Mouse (Mus musculus): ENCODE results near the gene Eif4g1.
"Not testable (repeated sequence)": the region's sequence is repeated elsewhere in the genome, so short reads cannot be mapped to it uniquely, and the experiment has no call there.

Gene Eif4g1

GRCm38 (mm10) chr16:20668013-20668412, at the start of gene Eif4g1:
Gene Eif4g1, plus strand, starts transcription at chr16:20668313.
- not testable (repeated sequence) for DNase-seq (ENCODE audit: low spot score)

GRCm38 (mm10) chr16:20619541-20620398, 48.3 kb upstream of the Eif4g1 start:
- no peak for DNase-seq (ENCODE audit: low spot score)

DNA sequence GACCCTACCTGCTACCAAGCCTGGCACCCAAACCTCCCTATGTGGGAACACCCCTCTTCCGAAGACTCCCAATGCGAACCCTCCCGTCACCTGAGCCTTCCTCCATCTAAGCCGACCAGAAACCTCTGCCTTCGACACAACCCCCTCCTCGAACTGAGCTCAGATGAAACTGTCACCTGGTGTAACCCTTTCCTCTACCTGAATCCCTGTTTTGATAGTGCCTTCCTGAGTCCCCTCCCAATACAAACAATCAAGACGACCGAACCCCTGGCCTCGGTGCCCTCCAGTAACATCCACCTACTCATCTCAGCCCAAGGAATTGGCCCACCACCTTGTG, 47.7 kb upstream of the Eif4g1 start:
- DNase-seq (ENCODE audit: low spot score) = no peak

DNA sequence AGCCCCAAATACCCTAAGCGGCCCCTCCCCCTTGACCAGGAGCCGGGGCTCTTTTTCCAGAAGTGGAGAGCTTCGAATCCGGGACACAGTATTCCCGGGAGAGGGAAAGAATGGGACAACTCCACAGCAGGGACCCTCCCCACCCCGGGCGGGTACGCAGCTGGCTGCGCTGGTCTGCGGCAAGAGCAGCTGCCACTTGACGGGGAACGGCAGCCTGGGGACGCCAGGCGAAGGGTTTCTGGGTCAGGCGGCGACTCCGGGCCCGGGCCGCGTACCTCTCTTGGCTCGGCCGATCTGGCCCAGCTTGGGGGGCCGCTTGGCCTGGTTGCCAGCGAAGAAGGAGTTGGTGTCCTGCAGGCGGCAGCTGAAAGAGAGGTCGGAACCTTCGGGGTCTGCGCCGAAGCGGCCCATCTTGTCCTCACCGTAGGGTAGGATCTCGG, 47.3 kb upstream of the Eif4g1 start:
- no peak for DNase-seq (ENCODE audit: low spot score)

DNA sequence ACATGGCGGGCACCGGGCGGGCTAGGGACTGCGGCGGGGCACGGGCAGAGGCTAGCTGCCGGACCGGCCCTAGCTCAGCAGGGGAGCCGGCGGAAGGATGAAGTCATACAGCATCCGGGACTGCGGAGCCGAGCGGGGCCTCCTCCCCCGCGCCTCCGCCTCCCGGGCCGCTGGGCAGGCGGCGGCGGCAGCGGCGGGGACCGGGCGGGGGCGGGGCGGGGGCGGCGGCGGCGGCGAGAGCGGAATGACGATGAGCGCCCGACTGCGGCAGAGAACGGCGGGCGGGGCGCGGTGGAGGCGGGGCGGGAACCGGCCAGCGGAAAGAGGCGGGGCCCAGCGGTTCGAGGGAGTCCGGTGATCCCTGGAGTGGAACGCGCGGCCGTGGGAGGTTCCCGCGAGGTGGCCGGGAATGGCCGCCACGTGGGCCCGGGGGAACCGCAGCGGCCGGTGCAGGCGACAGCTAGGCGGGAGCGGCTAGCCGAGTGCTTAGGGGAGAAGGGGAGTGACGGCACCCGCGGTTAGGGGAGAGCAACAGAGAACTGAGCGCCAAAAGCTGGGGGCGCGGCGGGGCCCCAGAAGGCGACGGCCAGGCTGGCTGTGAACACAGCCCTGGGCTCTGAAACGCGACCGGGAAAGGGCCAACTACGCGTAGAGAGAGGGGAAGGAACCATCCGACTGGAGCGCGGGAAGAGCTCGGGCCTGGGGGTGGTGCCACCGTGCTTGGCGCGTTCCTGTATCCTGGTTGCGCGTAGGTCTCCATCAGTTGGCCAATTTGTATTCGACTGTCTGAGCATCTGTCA, 46.7 kb upstream of the Eif4g1 start, which contains the start of gene Camk2n2:
TSS of gene Camk2n2 (minus strand) at position 97 of the 800 bp plus-strand sequence.
- DNase-seq (ENCODE audit: low spot score) = no peak

- no peak for DNase-seq (ENCODE audit: low spot score)
Observed at GRCm38 (mm10) chr16:20621991-20622685, 46.0 kb upstream of the Eif4g1 start.

DNA sequence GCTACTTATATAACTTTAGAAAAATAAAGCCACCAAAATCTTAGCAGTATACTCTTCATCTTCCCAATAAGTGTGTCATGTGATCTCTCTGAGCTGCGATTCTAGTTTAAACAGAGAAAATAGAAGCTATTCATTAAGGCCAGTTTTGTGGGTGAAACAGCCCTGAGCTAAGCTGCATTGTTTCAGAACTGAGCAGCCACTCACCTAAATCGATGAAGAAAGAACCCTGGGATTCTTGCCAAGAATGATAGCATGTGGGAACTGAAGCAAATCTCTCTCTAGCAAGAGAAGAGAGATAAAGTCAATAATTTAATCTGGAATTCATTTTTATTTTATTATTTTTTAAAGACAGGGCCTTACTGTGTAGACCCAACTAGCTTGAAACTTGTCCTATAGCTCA, 44.9 kb upstream of the Eif4g1 start:
- no peak for DNase-seq (ENCODE audit: low spot score)

GRCm38 (mm10) chr16:20628871-20629391, 39.2 kb upstream of the Eif4g1 start:
- no peak for DNase-seq (ENCODE audit: low spot score)

DNA sequence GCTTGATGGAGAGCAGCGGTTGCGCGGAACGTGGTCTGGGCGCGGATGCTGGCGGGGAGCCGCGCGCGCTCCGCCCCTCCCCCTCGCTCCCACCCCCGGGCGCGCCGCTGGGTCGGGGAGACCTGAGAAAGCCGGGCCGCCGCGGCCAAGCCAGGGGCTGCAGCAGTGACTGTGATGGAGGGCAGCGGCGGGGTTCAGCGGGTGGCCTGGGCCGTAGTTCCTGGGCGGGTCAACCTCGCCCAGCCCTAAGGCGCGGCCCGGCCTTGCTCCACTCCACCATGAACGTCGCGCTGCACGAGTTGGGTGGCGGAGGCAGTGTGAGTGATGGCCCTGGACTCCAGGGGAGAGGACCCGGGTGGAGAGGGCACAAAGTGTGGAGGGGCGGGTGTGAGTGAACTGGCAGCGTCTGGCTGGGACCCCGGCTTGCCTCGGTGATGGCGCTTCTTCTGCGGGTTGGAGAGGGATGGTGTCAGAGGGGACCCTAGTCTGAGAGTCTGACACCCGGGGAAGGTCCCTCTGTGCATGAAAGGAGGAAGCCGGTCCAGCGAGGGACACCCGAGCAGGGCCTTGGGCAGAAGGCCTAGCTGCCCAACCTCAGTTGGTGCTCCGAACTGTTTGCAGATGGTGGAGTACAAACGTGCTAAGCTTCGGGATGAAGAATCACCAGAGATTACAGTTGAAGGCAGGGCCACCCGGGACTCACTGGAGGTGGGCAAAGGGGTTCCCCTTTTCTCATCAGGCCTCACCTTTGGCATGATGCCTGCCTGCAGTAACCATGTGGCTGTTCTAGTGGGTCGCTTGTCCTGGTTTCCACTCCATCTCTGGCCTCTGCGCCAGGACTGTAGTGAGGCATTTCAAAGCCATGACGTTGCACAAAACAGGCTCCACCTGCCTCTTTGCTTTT, 38.1 kb upstream of the Eif4g1 start, which contains the start of gene Ece2:
TSS of gene Ece2 (plus strand) at position 98 of the 904 bp plus-strand sequence.
- no peak for DNase-seq (ENCODE audit: low spot score)

GRCm38 (mm10) chr16:20637410-20637809, 30.7 kb upstream of the Eif4g1 start:
- no peak for DNase-seq (ENCODE audit: low spot score)

DNA sequence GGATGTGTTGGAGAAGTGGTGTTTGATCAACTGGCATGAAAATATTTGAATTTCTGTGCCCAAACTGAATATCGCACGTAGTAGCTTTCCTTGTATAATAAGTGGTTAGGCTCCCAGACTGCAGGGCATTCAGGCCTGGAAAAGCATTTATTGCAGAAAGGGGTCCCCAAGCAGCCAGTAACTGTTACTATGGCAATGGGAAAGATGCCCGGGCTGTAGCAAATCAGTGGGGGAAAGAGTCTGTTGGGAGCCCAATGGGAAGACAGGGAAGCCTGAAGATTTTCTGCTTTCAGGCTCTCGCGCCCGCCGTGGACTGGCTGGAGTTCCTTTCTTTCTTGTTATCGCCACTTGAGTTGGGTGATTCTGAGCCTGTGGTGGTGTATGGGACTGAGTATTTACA, 29.7 kb upstream of the Eif4g1 start:
- no peak for DNase-seq (ENCODE audit: low spot score)

GRCm38 (mm10) chr16:20642161-20642560, 26.0 kb upstream of the Eif4g1 start:
- DNase-seq (ENCODE audit: low spot score) = peak; percentile 47

- DNase-seq (ENCODE audit: low spot score) = no peak
Observed at GRCm38 (mm10) chr16:20643911-20644310, 24.2 kb upstream of the Eif4g1 start.

DNA sequence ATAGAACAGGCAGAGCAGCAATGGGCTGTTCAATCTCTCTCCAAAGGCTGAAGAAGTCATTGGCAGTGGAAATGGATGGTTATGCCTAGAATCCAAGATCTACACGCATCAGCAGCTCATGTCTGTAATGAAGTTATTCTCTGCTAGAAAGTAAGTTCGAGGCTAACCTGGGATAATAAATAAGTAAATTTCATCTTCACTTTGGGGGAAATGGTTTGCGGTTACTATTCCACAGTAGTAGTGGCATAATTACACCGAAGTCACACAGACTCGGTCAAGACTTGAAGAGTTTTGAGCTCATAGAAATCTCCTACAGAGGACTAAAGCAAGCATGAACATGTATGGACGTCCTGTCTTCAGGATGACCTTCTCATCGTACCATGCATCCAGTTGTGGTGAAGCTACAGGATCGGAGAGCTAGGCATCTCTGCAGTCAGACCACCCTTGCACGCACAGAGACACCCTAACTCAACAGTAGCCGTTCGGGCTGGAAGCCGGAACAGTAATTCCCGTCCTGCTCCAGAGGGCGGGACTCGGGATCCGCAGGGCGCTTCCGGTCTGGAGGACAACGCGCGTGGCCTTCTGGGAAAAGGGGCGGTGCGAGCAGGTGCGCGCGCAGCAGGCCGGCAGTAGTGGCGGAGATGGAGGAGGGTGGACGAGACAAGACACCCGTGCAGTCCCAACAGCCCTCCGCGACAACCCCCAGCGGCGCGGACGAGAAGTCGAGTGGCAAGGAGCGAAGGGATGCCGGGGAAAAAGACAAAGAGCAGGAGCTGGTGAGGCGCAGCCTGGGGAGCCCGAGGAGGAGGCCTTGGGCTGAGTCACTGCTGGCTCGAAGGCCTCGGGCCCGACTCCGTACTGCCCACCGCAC, 16.8 kb upstream of the Eif4g1 start, which contains the start of gene Psmd2:
TSS of gene Psmd2 (plus strand) at position 577 of the 871 bp plus-strand sequence.
- DNase-seq (ENCODE audit: low spot score) = peak; percentile 84

DNA sequence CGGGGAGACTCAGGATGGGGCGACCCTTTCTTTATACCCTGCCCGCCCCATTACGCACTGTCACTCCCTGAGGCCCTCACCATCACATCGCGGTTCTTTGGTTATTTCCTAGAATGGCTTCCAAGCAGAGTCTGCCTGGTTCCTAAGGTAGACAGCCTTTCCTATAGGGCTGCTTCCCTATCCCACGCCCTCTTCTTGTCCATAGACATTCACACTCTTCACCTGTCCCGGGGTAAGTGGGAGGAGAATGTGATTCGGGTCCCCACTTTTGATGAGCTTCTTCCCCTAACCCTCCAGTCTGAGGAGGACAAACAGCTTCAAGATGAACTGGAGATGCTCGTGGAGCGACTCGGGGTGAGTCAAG, 16.2 kb upstream of the Eif4g1 start:
- no peak for DNase-seq (ENCODE audit: low spot score)

- no peak for DNase-seq (ENCODE audit: low spot score)
Observed at GRCm38 (mm10) chr16:20653315-20653714, 14.8 kb upstream of the Eif4g1 start.

GRCm38 (mm10) chr16:20657661-20658060, 10.5 kb upstream of the Eif4g1 start:
- no peak for DNase-seq (ENCODE audit: low spot score)

DNA sequence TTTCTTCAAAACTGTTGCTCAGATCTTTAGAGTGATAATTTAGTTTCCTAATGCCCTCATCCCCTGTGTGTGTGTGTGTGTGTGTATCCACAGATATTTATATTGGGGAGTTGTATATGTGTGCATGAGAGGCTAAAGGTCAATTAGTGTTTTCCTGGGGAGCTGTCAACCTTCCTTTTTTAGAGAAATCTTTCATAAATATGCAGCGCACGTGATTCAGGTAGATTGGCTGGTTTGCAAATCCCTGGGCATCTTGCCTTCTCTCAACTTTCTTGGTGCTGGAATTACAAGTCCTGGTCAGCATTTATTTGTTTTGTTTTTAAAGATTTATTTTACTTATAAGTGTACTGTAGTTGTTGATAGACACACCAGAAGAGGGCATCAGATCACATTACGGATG, 2.2 kb downstream of the Eif4g1 start:
- no peak for DNase-seq (ENCODE audit: low spot score)

DNA sequence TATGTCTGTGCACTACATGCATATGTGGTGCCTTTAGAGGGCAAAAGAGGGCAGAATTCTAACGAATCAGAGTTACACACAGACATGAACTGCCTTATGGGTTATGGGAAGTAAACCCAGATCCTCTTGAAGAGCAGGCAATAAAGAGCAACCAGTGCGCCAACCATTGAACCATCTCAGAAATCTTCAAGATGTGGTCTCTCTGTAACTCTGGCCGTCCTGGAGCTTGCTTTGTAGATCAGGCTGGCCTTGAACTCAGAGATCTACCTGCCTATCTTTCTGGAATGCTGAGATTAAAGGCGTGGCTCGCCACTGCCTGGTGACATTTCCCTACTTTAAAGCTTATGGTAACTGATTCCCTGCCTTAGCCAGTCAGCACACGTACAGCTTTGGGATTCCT, 3.8 kb downstream of the Eif4g1 start:
- DNase-seq (ENCODE audit: low spot score) = no peak

- DNase-seq (ENCODE audit: low spot score) = peak; percentile 75
Observed at GRCm38 (mm10) chr16:20672500-20672902, 4.4 kb downstream of the Eif4g1 start.

Measured in layer of hippocampus, adult 9-10 months (tissue).